Mouse (Mus musculus) lung, postnatal 10 days (tissue): ENCODE measurements around the gene Dgat2.

Source experiments
- DNase-seq: peaks from one replicate; pipeline ENCODE4 v3.0.0; 2021

Dgat2 gene

DNA sequence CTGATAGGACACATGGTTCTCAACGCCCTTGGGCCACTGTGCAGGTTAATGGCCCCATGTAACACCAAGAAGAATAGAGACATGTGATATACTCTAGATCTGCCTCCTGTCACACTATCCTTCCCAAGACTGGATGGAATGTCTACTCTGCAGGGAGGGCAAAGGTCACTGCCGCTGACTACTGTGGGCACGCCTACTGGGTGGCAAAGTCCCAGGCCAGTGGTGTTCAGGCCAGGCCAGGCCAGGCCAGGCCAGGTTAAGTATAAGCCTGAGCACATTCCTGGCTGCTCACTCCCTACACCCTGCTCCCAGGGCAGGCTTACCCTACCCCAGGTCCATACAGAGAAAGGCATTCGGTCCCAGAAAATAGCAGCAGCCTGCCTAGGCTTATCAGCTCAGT is 21.0 kb downstream of the Dgat2 start:
- DNase-seq = no peak

GRCm38 (mm10) chr7:99160995-99161394 is 21.5 kb downstream of the Dgat2 start:
- no peak for DNase-seq

DNA sequence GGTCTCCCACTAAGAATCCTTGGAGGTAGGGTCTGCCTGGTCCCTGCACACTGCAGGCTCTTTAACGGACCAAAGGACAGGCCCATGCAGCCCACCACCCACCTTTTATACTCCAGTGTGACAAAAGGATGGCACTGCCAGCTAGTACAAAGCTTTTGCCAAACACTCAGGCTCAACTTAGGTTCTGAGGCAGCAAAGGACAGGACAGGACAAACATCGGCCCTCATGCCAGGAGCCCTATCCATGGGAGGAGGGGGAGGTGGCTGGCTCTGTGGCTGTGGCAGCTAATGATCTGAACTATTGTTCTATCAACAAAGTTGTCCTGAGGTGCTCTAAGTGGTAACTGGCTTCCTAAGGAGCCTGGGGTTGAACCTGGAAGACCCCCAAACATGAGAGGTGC is 23.1 kb downstream of the Dgat2 start:
- no peak for DNase-seq

DNA sequence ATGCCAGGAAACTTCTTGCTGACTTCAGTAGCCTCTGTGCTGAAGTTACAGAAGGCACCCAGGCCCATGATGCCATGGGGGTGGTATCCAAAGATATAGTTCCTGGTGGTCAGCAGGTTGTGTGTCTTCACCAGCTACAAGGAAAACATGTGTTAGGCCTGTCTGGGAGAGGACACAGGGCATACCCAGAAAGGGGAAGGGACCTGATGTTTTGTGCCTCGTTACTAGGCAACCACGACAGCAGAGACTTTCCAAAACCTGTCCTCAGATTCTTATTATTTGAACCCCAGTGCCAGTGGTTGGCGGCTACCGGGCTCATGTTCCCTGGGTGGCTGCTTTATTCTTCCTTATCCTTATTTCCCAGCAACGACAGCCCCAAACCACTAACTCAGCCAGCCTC is 23.6 kb downstream of the Dgat2 start:
- DNase-seq = no peak

DNA sequence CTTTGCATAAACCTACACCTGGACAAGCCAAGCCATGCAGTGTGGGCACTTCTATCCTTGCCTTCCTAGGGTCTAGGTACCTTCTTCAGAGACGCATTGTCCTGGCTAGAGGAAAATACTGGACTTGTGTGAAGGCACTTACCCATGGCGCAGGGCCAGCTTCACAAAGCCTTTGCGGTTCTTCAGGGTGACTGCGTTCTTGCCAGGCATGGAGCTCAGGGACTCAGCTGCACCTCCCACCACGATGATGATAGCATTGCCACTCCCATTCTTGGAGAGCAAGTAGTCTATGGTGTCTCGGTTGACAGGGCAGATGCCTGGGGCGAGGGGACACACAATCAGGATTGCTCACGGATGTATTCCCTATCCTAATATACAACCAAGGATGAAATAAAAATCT is 24.5 kb downstream of the Dgat2 start:
- DNase-seq = no peak

- no peak for DNase-seq
These were observed 25.8 kb downstream of the Dgat2 start for GRCm38 (mm10) chr7:99156737-99157136.

DNA sequence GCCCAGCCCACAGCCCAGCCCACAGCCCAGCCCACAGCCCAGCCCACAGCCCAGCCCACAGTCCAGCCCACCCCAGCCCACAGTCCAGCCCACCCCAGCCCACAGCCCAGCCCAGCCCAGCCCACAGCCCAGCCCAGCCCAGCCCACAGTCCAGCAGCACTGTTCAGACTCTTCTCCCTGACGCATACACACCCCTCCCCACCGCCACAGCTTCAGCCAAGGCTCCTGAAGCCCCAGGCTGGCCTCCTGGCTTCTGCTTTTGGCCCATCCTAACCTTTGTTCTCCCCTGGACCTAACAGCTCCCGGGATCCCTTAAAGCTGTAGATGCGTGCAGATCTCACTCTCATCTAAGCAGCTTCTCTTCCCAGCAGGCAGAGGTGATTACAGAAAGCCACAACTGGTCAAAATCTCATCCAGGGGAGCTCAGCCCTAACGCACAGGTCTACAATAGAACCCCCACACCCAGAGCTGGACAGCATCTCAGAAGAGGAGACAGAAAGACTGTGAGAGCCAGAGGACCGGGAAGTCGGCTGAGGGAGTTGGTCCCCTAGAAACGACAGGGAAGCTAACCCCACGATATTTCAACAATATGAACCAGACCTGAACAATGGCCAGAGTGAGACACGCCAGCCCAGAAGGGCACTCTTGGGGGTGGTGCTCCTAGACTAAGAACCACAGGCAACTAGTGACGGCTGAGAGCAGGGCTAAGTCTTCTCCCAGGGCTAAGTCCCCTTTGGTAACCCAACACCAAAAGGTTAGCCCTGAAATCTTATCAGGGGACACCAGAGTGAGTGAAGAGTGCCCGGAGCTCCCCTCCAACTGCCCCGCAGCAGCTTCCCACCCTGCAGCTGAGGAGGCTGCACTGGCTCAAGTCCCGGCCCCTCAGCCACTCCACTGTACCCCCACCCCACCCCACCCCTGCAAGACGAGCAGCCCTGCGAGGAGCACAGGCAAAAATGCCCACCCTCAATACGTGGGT is 26.9 kb downstream of the Dgat2 start:
- peak; percentile 60 for DNase-seq

- DNase-seq = peak; percentile 26
These were observed 27.8 kb downstream of the Dgat2 start for GRCm38 (mm10) chr7:99154648-99155151.

- no peak for DNase-seq
These were observed 28.8 kb downstream of the Dgat2 start for GRCm38 (mm10) chr7:99153686-99154202.

DNA sequence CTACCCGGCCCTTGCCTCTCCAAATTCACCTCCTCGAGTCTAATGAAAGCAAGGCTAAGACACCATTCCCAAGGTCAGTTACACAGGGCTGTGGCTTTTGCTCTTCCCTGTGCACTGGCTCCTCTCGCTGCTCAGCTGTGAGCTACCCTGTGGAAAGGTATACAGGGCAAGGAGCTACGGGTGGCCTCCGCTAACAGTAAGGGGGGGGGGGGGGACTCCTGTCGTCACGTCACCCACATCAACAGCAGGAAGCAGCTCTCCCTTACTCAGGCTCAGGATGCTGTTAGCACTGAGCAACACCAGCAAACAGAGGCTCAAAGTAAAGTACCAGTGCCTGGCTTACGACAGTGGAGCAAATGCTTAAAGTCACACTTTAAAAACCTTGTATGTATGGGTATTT is 29.8 kb downstream of the Dgat2 start:
- DNase-seq = no peak

GRCm38 (mm10) chr7:99151342-99151741 is 31.2 kb downstream of the Dgat2 start:
- peak; percentile 98 for DNase-seq

DNA sequence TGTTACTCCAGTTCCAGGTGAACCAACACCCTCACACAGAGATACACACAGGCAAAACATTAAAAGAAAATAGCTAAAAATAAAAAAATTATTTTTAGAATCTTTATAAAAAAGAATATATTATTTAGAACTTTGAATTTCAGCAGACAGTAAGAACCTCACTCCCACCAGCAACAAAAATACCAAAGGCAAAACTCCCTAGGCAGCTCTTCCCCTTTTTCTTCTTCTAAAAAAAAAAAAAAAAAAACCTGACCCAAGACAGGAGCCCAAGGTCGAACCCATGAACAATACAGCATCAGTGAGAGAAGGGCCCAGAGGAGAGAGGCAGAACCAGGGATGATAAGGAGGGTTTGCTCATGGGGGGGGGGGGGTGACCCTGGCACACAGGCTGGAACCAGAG is 33.5 kb downstream of the Dgat2 start:
- no peak for DNase-seq

- no peak for DNase-seq
These were observed 35.0 kb downstream of the Dgat2 start for GRCm38 (mm10) chr7:99147494-99147893.

DNA sequence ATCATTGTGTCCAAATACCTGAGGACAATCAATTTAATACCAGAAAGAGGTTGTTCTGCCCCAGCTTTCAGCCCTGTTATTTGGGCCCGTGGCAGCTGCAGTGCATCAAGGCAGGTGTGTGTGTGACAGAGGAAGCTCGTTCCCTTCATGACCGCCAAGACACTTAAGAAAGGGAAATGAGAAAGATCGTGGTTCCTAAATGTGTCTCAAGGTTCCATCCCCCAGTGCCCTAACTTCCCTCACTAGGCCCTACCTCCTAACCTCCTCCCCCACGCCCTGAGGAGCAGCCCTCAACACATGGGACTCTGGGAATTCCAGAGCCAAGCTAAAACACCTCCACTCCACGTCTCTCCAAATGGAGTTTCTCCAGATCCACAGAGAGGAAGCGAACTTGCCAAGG is 35.6 kb downstream of the Dgat2 start:
- DNase-seq = no peak

DNA sequence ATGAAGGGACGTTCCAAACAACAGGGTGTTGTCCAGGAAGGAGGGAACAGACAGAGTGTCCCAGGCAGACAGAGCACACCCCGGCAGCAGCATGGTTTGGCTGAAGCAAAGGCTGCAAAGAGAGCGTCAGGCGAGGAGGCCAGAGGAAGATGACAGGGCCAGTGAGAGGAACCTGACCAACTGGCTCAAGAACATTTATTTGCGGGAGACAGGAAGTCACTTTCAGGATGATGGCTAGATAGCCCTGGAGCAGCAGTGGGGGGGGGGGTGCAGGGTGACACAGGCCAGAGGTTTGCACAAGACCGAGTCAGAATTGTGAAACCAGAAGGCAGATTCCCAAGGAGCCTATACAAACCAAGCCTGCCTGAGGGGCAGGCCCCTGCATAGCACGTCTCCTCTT is 36.5 kb downstream of the Dgat2 start:
- DNase-seq = peak; percentile 36

- DNase-seq = no peak
These were observed 37.9 kb downstream of the Dgat2 start for GRCm38 (mm10) chr7:99144616-99145015.

- no peak for DNase-seq
These were observed 39.3 kb downstream of the Dgat2 start for GRCm38 (mm10) chr7:99143244-99143643.

DNA sequence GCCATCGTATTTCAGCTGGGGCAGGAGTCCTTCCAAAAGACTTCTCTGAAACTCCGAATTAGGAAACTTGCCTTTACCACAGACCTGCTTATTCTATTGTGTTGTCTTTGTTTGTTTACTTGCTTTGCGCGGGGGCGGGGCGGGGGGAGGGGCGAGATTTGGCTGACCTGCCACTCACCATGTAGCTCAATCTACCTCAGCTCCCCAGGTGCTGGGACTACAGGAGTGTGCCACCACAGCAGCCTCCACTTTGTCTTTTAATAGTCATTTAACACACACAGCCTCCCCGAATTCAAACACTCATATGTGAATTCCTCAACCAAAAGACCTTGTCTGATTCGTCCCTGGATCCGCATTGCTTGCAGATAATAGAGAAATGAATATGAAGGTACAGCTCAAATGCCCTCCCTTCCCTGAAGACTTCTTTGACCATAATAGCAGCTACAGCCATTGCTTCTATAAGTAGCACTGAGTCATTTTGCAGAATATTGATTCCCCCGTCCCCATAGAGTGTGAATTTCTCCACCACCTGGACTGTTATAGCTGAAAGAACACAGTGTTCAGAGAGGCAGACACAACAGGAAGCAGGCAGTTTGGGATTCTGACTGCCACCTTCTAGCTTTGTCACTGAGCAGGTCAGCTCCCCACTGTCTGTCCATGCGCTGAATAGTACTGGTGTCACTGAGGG is 40.5 kb downstream of the Dgat2 start:
- no peak for DNase-seq

DNA sequence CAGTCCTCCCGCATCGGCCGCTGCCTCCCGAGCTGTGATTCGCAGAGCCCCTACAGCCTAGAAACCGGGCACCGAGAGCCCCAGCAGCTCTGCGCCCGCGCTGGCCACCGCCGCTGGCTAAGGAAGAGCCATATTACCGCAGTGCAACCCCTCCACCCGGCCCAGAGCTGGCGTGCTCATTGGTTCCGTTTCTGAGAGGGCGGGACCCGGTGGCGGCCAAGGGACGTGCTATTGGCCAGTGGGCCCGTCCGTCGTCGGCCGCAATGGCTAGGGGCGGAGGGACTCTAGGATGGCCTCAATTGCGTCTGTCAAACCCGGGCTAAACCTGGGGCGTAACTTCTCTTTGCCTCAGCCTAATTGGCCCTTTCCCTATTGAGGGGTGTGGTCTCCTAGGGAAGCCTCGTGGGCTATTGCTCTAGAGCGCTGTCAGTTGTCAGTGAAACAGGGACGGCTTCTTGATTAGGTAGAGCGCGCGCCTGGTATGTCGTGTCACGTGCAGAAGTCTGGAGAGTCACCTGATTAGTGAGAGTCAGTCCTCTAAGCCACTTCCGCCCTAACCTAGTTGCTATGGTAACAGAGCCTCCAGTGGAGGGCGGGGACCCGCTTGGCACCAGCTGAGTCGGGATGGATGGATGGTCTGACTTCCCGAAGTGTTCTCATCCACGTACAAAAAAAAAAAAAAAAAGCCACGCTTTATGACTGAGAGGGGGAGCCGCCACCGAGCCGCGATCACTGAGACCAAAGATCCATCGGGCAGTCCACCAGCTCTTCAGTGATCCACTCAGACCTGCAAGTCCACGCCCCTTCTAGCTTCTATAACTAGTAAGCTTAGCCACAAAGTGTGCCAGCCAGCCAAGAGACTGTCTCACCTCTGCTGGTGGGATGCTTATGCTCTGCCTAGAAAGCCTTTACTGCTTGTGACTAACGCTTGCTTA is 41.3 kb downstream of the Dgat2 start, which contains the start of gene Uvrag:
Gene Uvrag, minus strand, starts transcription at position 158 of the 935 bp plus-strand sequence.
- DNase-seq = peak; percentile 99

- peak; percentile 53 for DNase-seq
These were observed 42.0 kb downstream of the Dgat2 start for GRCm38 (mm10) chr7:99140511-99140910.

- peak; percentile 32 for DNase-seq
These were observed 42.6 kb downstream of the Dgat2 start for GRCm38 (mm10) chr7:99139841-99140491.

GRCm38 (mm10) chr7:99137541-99137940 is 45.0 kb downstream of the Dgat2 start:
- DNase-seq = no peak
